ENCODE assay signal across 8 mouse cellular contexts in genomic region chr2:181581402-181582120, GRCm38 (mm10). TPM values are rescaled to one million over a fixed set of nuclear protein-coding genes. Genes with fewer than 3 reads are reported as not detected.
A peak's percentile ranks its signal among the peaks of the same experiment; 100 is the strongest.
DNase-seq lines count a peak whose midpoint lies in the region; ATAC-seq lines count a peak whose summit lies in the region.

No protein-coding gene starts in this region.

- no peaks in the 10 kb centered on the region for H3K27me3 ChIP-seq in hindbrain, embryonic 10.5 days (ENCODE audit: insufficient read depth, poor library complexity, severe bottlenecking)
- H3K27me3 ChIP-seq in lung, embryonic 15.5 days = no peaks in the 10 kb centered on the region

- peak overlapping the region; percentile 80 for H3K4me3 ChIP-seq in hindbrain, embryonic 10.5 days
- H3K4me3 ChIP-seq in lung, embryonic 15.5 days = peak overlapping the region; percentile 88

- DNase-seq in NIH3T3 (ENCODE audit: low read depth) = peak; percentile 90
- peak; percentile 90 to 91 for DNase-seq in cerebellum, postnatal 10 days
- DNase-seq in hindbrain, embryonic 10.5 days (ENCODE audit: low spot score) = peak; percentile 81
- DNase-seq in layer of hippocampus, adult 9-11 months = peak; percentile 86
- DNase-seq in thymus, postnatal 0 days (ENCODE audit: low spot score) = peak; percentile 70

- H3K36me3 ChIP-seq in hindbrain, embryonic 10.5 days = peaks cover 31% of the 10 kb centered on the region
- peaks cover 35% of the 10 kb centered on the region for H3K36me3 ChIP-seq in lung, embryonic 15.5 days

- peaks cover 31% of the 10 kb centered on the region for H3K4me1 ChIP-seq in hindbrain, embryonic 10.5 days (replicated peaks)
- peaks cover 22% of the 10 kb centered on the region for H3K4me1 ChIP-seq in lung, embryonic 15.5 days

- ATAC-seq in frontal cortex, adult (ENCODE audit: low TSS enrichment) = peak; percentile 79
- peak; percentile 87 for ATAC-seq in lung, embryonic 15.5 days (ENCODE audit: borderline replicate concordance, extremely low read depth, low FRiP score, low TSS enrichment)
- peak; percentile 52 for ATAC-seq in neutrophil, adult 5-6 weeks (ENCODE audit: extremely low read depth, insufficient number of reproducible peaks, low FRiP score, poor library complexity, severe bottlenecking)

- under 1% methylated on average over 49 of the region's 49 CpGs for WGBS in hindbrain, embryonic 10.5 days
- WGBS in lung, embryonic 15.5 days = under 1% methylated on average over 49 of the region's 49 CpGs

- H3K4me2 ChIP-seq in lung, embryonic 15.5 days = peak overlapping the region; percentile 94

- H3K27ac ChIP-seq in hindbrain, embryonic 10.5 days = peak overlapping the region; percentile 95
- H3K27ac ChIP-seq in lung, embryonic 15.5 days = peak overlapping the region; percentile 94

- H3K9ac ChIP-seq in lung, embryonic 15.5 days = peak overlapping the region; percentile 91

- no peaks in the 10 kb centered on the region for H3K9me3 ChIP-seq in hindbrain, embryonic 10.5 days
- no peaks in the 10 kb centered on the region for H3K9me3 ChIP-seq in lung, embryonic 15.5 days

RNA-seq across cellular contexts. Expression of gene Uckl1, which starts 3.1 kb away (rescaled TPM):
- 52.9 and 56.8 TPM in 2 replicates for polyA plus RNA-seq in hindbrain, embryonic 10.5 days (2016; fragmentation: Nextera tagmentation; extraction: Ambion mirVana)
- polyA plus RNA-seq in lung, embryonic 15.5 days (2015; fragmentation: Nextera tagmentation; extraction: Ambion mirVana) = 41.4 and 51.2 TPM in 2 replicates
- 142 and 143 TPM in 2 replicates for total RNA-seq in neutrophil, adult 5-6 weeks (2017)
- 50.0 and 51.1 TPM in 2 replicates for polyA plus RNA-seq in thymus, postnatal 0 days (2015; fragmentation: Nextera tagmentation; extraction: Ambion mirVana)

RNA-seq across cellular contexts. Expression of gene Prpf6, which starts 10.1 kb away (rescaled TPM):
- polyA plus RNA-seq in hindbrain, embryonic 10.5 days (2016; fragmentation: Nextera tagmentation; extraction: Ambion mirVana) = 65.0 and 77.1 TPM in 2 replicates
- polyA plus RNA-seq in lung, embryonic 15.5 days (2015; fragmentation: Nextera tagmentation; extraction: Ambion mirVana) = 60.8 and 61.9 TPM in 2 replicates
- 103 and 106 TPM in 2 replicates for total RNA-seq in neutrophil, adult 5-6 weeks (2017)
- polyA plus RNA-seq in thymus, postnatal 0 days (2015; fragmentation: Nextera tagmentation; extraction: Ambion mirVana) = 51.7 and 55.3 TPM in 2 replicates

RNA-seq across cellular contexts. Expression of gene Zfp512b, which starts 11.0 kb away (rescaled TPM):
- 36.9 and 45.4 TPM in 2 replicates for polyA plus RNA-seq in hindbrain, embryonic 10.5 days (2016; fragmentation: Nextera tagmentation; extraction: Ambion mirVana)
- polyA plus RNA-seq in lung, embryonic 15.5 days (2015; fragmentation: Nextera tagmentation; extraction: Ambion mirVana) = 48.2 and 52.3 TPM in 2 replicates
- total RNA-seq in neutrophil, adult 5-6 weeks (2017) = 24.6 and 26.6 TPM in 2 replicates
- 23.3 and 35.0 TPM in 2 replicates for polyA plus RNA-seq in thymus, postnatal 0 days (2015; fragmentation: Nextera tagmentation; extraction: Ambion mirVana)

RNA-seq across cellular contexts. Expression of gene Samd10, which starts 17.5 kb away (rescaled TPM):
- 36.1 and 72.6 TPM in 2 replicates for polyA plus RNA-seq in hindbrain, embryonic 10.5 days (2016; fragmentation: Nextera tagmentation; extraction: Ambion mirVana)
- polyA plus RNA-seq in lung, embryonic 15.5 days (2015; fragmentation: Nextera tagmentation; extraction: Ambion mirVana) = 29.7 and 30.1 TPM in 2 replicates
- 6.9 and 9.7 TPM in 2 replicates for total RNA-seq in neutrophil, adult 5-6 weeks (2017)
- polyA plus RNA-seq in thymus, postnatal 0 days (2015; fragmentation: Nextera tagmentation; extraction: Ambion mirVana) = 9.4 and 12.1 TPM in 2 replicates

Comparison
In these comparisons a context has a peak if more than half of its experiments do, and no peak if none do; other contexts are left out.
1. Peak in every context shown above with its lines: DNase-seq, ATAC-seq, H3K4me3 ChIP-seq and H3K27ac ChIP-seq.